Mouse (Mus musculus) erythroblast, embryonic 14.5 days (primary cell): ENCODE measurements around the gene Xlr3a.

Source experiments
- GATA1 ChIP-seq: IDR thresholded peaks from 2 replicates; pipeline ENCODE4 v1.6.1; 2012; ENCODE audit warnings: low read length, inconsistent platforms, mixed read lengths
- TAL1 ChIP-seq: IDR thresholded peaks from 3 replicates; pipeline ENCODE4 v1.6.1; 2012; ENCODE audit warnings: low read length, inconsistent platforms, mixed read lengths

GRCm38 (mm10) chrX:73053860-73054563 lies 42.9 kb downstream of the Xlr3a start:
- TF ChIP-seq GATA1, result no peak
- no peak for TF ChIP-seq TAL1
